Mouse (Mus musculus) thymus, postnatal 14 days (tissue): ENCODE measurements around the gene Lcmt2.
"Not testable (repeated sequence)": the region's sequence is repeated elsewhere in the genome, so short reads cannot be mapped to it uniquely, and the experiment has no call there.

Experiments
- DNase-seq: peaks from one replicate; pipeline ENCODE4 v3.0.0; 2021

Lcmt2 gene

GRCm38 (mm10) chr2:121140018-121140882 is at the start of gene Lcmt2, which contains the start of gene Adal:
Lcmt2 (minus strand) TSS chr2:121140653.
Adal (plus strand) TSS chr2:121140428.
- peak; percentile 91 for DNase-seq

- no peak for DNase-seq
Observed at GRCm38 (mm10) chr2:121188530-121188929, 48.1 kb upstream of the Lcmt2 start.

- DNase-seq: no peak
Observed at GRCm38 (mm10) chr2:121184142-121184541, 43.7 kb upstream of the Lcmt2 start.

- DNase-seq: no peak
Observed at GRCm38 (mm10) chr2:121183431-121183830, 43.0 kb upstream of the Lcmt2 start.

GRCm38 (mm10) chr2:121178828-121179479 is 38.5 kb upstream of the Lcmt2 start:
- DNase-seq: no peak

- peak; percentile 95 for DNase-seq
Observed at GRCm38 (mm10) chr2:121170980-121171742, 30.7 kb upstream of the Lcmt2 start, which contains the start of gene Zscan29. Zscan29 (minus strand) TSS chr2:121171125.

GRCm38 (mm10) chr2:121170481-121170971 is 30.1 kb upstream of the Lcmt2 start, which contains the start of gene Tubgcp4:
Tubgcp4 (plus strand) TSS chr2:121170654.
- DNase-seq: peak; percentile 65

GRCm38 (mm10) chr2:121169902-121170301 is 29.4 kb upstream of the Lcmt2 start:
- DNase-seq: peak; percentile 42

- no peak for DNase-seq
Observed at GRCm38 (mm10) chr2:121169173-121169572, 28.7 kb upstream of the Lcmt2 start.

GRCm38 (mm10) chr2:121153100-121153499 is 12.6 kb upstream of the Lcmt2 start:
- DNase-seq: no peak

GRCm38 (mm10) chr2:121149679-121150078 is 9.2 kb upstream of the Lcmt2 start:
- DNase-seq: no peak

GRCm38 (mm10) chr2:121142415-121142814 is 2.0 kb upstream of the Lcmt2 start:
- no peak for DNase-seq

- no peak for DNase-seq
Observed at GRCm38 (mm10) chr2:121141216-121142035, 973 bp upstream of the Lcmt2 start.

- DNase-seq: no peak
Observed at GRCm38 (mm10) chr2:121139266-121140017, 1.0 kb downstream of the Lcmt2 start.

GRCm38 (mm10) chr2:121137371-121137770 is 3.1 kb downstream of the Lcmt2 start:
- DNase-seq: peak; percentile 8

- no peak for DNase-seq
Observed at GRCm38 (mm10) chr2:121132822-121133221, 7.6 kb downstream of the Lcmt2 start.

GRCm38 (mm10) chr2:121128865-121129620 is 11.4 kb downstream of the Lcmt2 start:
- no peak for DNase-seq

GRCm38 (mm10) chr2:121127536-121127935 is 12.9 kb downstream of the Lcmt2 start:
- no peak for DNase-seq

GRCm38 (mm10) chr2:121126302-121126701 is 14.2 kb downstream of the Lcmt2 start:
- not testable (repeated sequence) for DNase-seq

GRCm38 (mm10) chr2:121119260-121119659 is 21.2 kb downstream of the Lcmt2 start:
- no peak for DNase-seq
